Mouse (Mus musculus) heart, postnatal 0 days (tissue): Measurements from ENCODE around the gene Ndel1.

Source experiments
- CTCF ChIP-seq: IDR thresholded peaks from 2 replicates; pipeline ENCODE4 v1.5.1; 2016; ENCODE audit warnings: antibody characterized with exemption, control low read depth, low read depth
- EP300 ChIP-seq: IDR thresholded peaks from 2 replicates; pipeline ENCODE4 v1.6.1; 2016; ENCODE audit warnings: antibody characterized with exemption, low read depth

DNA sequence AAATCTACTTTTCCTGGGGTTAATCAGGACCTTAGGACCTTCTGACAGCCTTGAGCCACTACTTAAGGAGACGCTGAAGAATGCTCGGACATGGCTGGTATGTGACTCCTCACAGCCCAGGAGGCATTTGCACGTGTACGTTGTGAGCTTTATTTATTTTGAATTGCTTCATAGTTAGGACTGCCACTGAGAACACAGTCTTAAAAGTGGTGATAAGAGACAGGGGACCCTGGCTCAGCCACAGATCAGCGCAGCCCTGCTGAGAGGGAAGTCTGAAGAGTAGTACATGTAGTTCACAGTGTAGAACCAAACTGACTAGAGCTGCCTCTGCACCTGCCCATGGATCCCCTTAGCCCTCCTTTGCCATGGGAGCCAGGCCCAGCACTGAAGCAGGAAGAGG is 20.2 kb upstream of the Ndel1 start:
- no peak for TF ChIP-seq EP300
- TF ChIP-seq CTCF, result no peak
